Mouse (Mus musculus) cerebellum, adult 8-10 months (tissue): ENCODE measurements around the gene Cdk12.

Source experiments
- DNase-seq: peaks from one replicate; pipeline ENCODE4 v3.0.0; 2022

Gene Cdk12

DNA sequence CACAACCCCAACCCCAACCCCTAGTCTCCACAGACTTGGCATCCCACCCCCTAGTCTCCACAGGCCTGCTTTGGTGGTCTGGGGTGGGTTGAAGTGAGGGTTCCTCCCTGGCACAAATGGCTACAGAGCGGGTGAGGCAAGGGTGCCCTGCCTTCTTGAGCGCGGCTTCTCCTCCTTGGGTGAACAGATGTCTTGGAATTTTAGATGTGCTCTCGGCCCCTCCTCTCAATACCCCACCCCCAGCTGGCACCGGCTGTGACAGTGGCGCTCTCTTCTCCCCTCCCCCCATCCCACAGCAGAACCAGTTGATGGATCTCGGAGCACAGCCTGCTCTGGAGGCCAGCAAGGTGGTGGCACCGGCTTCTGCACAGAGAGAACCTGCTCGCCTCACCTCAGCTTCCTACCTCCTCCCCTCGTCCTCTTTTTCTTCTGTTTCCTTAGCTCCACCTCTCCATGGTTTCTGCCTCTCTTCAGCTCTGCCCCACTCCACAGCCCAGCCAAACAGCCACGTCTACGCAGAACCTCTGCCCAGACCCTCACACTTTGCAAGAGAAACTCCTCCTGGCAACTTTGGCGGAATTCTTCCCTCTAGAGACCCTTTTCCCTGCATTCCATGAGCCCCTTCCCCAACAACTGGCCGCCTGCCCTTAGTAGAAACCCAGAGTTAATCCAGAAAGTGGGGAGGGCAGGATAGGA, 115.7 kb downstream of the Cdk12 start:
- DNase-seq: peak; percentile 47

DNA sequence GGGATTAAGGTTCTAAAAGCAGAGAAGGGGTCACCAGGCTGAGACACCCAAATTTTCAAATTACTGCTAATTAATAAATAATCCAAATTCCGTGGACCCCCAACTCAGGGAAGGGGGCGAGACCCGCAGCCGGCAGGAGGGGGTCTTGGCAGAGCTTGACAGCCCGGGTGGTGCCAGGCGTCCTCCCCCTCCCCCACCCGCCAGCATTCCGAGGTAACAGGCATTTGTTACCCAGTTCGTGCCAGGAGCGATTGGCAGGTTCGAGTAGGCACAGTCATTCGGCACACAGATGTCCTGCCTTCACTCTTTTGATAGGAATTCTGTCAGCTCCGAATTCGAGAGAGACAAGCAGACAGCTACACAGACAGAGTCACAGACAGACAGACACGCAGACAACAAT, 116.3 kb downstream of the Cdk12 start:
- peak; percentile 57 for DNase-seq

DNA sequence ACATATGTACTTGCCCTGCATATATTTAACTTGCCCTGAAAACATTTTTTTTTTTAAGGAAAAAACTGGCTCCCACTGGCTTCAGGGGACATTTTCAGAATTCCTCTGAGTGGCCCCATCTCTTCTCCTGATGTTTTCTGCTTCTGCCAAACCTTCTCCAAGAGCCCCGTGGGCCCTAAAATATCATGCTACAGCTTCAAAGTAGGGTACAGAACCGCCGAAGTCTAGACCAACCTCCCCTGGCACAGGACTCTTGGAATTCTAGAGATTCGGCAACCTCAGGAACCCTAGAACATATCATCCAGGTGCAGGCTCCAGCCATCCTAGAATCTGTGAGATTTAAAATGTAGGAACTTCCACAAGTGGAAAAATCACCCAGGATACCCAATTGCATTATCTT, 116.7 kb downstream of the Cdk12 start:
- DNase-seq: no peak

DNA sequence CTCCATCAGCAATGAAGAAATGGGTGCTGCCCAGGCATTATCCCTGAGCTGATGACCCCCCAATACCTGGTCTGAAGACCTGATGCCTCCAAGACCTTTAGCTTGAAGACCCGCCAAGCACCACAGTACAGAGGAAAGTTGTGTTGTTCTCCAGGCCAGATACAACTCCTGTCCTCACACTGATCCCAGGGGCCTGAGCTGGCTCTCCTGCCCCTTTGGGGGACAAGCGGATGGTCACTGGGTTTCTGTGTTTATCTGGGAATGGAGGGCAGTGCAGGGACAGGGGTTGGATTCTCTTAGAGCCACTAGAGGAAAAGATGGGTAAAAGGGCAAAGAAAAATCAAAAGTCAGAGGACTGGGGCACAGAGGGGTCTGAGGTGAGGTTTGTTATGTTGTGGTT, 117.1 kb downstream of the Cdk12 start:
- no peak for DNase-seq

DNA sequence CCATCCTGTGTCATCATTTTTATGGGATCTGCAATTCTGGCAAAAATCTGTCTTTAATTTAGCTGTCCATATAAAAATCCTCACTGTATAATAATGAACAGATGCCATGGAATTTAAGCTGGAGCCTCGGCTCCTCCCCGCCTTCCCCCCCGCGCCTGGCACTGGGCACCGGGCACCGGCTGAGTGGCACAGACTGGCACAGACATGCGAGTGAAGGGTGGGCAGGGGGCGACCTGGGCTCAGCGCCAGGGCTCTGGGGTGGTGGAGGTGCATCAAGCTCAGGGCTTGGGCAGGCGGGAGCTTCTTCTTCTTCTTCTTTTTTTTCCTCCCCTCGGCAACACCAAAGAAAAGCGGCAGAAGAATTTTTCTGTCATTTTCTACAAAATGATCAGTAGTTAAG, 117.5 kb downstream of the Cdk12 start:
- no peak for DNase-seq

DNA sequence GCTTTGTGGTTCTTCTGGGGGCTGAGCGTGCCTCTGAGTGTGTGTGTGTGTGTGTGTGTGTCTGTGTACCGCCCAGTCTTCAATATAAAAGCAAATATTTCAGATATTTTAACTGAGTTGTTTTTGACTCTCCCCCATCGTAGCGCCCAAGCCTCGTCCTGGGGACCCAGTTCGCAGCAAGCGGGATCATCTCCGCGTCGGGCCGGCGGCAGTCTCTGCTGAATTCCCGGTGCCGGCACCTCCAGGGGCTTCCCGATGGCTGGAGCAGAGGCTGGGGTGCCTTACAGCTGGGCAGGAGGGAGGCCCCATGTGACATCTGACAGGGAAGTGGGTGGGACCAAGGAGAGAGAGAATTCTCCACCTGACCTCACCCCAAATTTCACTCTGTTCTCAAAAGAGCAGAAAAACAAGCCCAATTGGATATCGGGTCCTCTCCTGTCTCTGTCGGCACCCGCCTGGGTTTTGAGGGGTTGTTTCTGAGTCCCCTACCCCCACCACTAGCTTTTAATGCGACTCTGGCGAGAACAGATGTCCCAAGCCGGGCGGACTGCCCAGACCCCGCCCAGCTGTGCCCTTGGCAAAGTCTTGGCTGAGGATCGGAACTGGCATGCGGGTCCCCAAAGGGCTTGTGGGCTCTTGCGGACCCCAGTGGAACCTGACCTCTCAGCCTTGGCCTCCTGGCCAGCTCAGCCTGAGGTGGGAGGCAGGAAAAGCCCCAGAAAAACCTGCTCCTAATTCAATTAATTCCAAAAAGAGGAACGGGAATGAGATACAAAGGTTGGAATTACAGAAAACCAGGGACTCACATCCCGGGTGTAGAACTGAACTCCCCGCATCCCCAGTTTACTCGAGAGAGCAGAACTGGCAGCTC, 118.2 kb downstream of the Cdk12 start:
- DNase-seq: peak; percentile 65

DNA sequence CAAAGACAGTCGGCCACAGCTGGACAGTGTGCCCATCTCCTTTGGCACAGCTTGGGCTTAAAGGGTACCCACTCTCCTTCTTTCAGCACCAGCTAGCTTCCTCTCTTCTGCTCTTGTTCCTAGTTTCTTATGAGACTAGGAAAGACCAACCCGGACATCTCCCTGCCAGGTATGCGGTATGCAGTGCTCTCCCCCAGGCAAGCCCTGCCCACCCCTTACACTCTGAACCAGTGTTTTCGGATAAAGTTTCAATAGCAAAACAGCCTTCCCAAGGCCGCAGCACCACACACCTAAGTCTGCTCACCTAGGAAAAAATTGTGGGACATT, 118.8 kb downstream of the Cdk12 start:
- DNase-seq: no peak

DNA sequence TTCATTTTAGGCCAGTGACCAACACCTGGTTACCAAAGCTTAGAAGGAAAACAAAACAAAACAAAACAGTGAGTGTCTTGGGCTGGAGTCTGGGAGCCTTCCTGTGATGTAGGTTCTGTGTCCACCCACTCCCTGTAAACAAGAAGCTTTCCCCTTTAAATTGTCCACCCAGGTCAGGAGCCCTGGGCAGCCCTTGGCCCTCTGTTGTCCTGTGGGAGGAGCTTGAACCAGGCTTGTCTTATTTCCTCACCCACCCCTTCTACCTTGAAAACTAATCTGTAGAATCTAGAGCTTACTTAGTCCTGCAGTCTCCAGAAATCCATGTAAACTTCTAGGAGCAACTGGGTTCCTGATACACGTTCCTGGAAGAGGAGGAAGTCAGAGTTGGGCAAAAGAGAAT, 119.3 kb downstream of the Cdk12 start:
- DNase-seq: no peak

DNA sequence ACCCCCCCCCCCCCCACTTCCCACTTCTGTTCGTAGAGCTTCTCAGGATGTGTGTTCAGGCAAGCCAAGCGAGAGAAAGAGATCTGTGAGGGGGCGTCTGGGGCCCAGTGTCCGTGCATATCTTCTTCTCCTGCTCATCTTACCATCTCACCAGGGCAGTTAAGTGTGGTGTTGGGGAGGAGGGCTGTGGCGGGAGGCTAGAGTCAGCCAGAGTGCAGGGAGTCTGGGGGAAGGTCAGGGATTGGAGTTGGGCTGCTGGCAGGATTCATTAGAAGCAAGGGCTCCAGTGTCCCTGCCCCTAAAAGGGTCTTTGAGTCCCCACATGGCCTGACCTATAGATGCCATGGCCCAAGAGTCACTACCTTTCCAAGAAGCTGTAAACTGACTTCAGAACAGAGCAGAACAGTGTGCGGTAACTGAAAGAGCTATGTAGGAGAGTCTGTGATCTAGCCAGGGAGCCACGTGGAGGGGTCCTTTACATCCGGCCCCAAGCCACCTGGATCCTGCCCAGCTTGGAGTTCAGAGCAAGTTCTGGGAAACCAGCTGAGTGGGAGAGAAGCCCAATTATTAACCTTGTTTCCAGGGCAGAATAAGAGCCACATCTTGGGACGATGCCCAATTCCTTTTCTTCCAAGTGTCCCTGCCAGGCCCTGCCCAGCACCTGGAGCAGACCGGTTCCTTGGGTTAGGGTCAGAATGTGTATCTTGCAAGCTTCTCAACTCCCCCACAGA, 120.4 kb downstream of the Cdk12 start:
- peak; percentile 53 for DNase-seq

DNA sequence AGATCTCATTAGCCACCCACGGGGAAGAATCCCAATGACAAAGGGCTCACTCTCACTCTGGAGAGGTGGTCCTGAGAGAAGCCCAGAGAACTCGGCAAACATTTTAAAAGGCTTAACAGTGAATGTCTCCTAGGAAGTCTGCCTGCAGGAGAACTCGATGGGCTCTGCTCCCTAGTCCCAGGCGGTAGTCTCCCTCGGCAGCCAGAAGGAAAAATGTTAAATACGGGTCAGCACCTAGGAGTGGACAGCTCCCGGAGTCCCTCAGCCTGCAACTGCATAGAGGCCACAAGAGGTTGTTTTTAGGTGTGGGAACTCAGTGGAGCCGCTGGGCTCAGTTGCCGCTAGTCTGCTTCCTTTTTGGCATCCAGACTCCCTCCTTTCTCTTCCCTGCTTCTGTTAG, 121.1 kb downstream of the Cdk12 start:
- DNase-seq: peak; percentile 46

DNA sequence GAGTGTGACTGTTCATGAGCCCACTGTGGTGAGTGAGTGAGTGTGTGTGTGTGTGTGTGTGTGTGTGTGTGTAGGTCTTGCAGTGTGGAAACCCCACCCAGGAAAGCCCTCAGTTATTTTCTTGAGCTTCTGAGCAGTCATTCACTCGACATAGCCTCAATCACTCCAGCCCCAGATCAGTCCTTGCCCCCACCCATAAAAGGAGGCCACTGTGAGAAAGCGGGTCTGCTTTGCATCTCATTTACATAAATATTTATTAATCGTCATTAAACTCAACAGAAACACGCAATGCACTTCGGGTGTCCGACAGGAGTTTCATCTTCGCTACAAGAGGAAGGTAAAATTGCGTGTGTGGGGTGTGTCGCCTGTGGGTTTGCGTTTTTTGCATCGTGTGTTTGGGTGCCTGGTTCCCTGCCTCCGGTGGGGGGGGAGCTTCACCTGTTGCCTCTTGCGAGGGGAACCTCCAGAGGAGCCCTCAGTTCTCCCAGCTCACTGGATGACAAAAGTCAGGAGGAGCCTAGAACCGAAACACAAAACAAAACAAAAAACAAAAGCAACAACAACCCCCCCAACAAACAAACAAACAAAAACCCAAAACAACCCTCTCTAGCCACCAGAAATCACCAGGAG, 122.4 kb downstream of the Cdk12 start:
- DNase-seq: peak; percentile 51

DNA sequence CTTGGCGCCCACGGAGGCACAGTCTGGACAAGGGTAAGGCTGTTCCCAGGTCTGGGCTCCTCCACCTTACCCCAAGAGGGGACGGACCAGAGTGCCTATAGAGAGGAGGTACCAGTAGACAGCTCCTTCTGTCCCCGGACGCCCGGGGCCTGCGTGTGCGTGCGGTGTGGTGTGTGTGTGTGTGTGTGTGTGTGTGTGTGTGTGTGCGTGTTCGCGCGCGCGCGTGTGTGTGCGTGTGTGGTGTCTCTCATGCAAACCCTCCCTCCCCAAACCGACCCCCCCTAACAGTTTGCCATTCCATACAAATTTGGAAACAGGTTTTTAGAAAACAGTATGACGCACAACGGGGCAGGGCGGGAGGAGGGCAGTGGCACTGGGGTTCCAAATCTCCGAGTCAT, 123.0 kb downstream of the Cdk12 start:
- no peak for DNase-seq

DNA sequence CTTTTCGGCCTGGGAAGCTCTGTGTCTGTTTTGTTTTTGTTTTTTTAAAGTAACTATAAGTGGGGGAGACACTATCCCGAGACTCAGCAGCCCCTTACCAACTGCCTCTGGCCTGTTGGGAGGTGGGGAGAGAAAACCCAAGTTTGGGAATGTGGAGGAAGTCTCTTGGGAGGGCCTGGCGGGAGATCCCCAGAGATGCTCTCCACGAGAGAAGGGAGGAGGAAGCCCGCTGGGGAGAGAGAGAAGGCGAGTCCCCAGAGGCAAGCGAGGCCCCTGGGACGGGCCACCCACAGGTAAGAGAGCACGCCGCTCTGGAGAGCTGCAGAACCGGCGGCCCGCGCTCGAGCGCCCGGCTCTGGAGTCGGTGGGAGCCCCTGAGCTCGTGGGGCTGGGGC, 123.9 kb downstream of the Cdk12 start:
- no peak for DNase-seq

DNA sequence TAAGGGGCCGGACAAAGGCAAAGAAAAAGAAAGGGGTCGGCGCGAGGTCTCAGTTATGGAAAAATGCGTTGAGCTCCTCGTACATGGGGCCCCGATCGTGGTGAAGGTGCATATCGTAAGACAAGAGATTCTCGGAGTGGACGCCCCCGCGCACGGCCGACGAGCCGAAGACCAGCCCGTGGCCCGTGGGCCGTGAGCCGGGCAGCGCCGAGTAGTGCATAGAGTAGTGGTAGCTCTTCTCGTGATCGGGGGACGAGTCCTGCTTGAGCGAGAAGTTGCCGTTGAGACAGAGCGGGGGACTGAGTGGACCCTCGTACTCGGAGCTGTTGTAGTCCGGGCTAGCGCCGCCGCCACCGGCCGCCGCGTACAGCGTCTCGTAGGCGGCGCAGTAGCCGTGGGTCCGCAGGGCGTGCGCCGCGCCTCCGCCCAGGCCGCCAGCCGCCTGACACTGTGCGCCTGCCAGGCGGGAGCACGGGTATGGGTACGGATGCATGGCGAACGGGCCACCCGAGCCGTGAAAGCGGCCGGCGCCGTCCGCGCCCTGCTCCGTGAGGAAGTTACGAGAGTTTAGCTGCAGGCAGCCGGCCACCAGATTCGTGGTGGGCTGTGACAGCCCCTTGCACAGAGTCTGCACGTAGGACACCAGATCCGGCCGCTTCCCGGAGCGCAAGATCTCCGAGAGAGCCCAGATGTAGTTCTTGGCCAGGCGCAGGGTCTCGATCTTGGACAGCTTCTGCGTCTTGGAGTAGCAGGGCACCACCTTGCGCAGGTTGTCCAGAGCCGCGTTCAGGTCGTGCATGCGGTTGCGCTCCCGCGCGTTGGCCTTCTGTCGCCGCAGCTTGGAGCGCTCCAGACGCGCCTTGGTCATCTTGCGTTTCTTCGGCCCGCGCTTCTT, 124.5 kb downstream of the Cdk12 start:
- DNase-seq: peak; percentile 68

DNA sequence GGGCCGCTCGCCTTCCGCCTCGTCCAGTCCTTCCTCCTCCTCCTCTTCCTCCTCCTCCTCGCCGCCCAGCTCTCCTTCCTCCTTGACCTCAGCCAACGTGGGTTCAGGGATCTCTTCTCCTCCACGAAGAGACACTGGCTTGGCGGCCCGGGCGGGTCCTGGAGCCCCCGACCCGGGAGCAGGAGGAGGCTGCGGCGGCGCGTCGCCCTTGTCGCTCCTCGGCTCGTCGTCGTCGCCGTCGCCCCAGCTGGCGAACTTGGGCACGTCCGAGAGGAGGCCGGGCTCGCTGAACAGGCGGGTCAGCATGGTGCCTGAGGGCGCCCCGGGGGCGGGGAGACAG, 125.1 kb downstream of the Cdk12 start:
- DNase-seq: peak; percentile 71
